Mouse (Mus musculus): Measurements from ENCODE around the gene Plbd2.

The Plbd2 gene

DNA sequence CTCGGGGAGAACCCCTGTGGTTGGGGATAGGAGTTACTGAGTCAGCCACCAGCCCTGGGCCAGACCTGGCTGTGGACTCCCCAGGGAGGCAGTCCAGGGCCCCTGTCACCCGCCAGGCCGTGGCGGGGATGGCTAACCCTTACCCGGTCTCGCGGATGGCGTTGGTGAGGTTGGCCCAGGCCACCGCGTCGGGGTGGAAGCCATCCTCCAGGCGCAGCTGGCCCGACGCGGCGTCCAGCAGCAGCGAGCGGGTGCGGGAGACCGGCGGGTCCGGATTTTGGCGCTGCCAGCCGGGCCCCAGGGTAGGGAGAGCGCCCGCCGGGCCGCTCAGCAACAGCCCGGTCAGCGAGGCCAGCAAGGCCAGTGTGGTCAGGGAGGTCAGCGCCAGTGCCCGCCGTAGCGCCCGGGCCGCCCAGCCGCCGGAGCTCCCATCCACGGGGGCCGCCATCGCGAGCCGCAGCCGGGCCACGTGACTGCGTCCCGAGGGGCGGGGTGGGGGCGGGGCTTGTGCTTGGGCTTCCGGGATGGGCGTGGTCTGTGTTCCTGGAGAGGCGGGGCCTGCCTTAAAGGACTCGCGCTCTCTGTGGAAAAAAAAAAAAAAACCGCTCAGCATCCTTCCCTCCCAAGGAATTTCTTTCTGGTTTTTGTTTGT, at the start of gene Plbd2:
Plbd2 (minus strand) TSS at position 482 of the 652 bp plus-strand sequence.
- DNase-seq: peak; percentile 95

DNA sequence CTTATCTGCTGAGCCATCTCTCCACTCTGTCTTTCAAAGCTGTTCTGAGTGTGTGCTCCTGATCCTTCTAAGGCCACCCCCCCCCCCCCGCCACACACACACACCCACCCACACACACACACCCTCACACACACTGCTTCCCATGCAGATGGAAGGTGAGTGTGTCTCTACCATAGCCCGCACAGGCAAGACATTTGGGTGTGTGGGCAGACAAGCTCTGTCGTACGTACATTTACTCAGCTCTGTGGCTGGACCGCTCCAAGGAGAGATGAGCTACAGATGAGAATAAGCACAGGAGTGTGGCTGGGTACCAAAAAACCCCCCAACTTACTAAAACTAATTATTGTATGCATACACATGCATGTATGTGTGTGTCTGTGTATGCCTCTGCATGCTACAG, 47.2 kb upstream of the Plbd2 start:
- no peak for DNase-seq

DNA sequence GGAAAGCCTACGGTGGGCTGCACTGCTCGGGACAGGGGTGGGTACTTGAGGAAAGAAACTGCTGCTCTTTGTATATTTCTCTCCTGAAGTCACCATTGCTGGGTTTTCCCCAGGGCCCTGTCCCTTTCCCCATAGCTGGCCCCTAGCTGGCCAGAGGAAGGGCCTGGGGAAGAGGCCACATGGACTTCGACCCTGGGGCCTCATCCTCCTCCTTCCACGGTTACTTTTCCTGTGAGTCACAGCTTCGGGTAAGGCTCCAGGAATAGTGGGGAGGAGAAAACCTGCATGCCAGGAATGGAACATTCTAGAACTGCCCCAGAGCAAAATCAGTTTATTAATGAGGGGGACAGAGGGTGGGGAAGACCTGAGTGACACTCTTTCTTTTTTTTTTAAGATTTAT, 46.7 kb upstream of the Plbd2 start:
- peak; percentile 47 for DNase-seq

DNA sequence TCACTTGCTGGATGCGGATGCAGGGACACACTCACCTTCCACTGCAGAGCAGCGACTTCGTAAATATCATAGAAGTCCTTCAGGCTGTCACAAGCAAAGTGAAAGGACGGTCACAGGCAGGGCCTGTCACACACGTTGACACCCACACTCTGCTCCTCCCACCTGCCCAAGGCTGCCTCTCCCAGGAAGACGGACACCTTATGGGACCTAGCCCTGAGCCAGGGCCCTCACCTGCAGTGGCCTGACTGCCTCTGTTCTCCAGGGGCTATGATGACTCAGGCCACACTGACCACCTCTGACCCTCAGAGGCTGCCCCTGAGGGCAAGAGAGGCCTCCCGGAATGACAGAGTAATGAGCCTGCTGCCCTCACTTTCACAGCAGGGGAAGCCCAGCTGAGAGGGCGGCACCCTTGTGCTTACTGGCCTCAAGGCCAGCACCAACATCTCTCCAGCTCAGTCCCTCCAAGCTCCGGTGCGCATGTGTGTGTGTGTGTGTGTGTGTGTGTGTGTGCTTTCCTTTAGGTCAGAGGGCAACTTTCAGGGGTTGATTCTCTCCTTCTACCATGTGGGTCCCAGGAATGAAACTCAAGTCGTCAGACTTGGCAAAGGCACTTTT, 44.9 kb upstream of the Plbd2 start:
- DNase-seq: no peak

DNA sequence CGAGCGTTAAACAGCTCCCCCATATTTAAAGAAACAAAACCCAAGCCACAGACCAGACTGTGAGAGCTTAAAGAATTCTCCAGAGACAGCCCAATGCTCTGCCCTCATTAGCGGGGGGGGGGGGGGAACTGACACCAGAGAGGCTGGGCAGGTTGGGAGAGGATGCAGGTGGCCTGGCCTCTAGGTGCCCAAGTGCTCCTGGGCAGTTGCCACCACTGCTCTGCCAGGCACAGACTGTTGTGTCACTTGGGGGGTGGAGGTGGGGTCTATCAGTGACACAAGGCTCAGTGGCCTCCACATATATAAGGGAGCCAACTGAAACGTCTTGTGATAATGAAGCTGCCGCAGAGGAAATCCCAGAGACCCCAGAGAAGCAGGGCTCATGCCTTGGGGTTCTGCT, 33.2 kb upstream of the Plbd2 start:
- DNase-seq: no peak

DNA sequence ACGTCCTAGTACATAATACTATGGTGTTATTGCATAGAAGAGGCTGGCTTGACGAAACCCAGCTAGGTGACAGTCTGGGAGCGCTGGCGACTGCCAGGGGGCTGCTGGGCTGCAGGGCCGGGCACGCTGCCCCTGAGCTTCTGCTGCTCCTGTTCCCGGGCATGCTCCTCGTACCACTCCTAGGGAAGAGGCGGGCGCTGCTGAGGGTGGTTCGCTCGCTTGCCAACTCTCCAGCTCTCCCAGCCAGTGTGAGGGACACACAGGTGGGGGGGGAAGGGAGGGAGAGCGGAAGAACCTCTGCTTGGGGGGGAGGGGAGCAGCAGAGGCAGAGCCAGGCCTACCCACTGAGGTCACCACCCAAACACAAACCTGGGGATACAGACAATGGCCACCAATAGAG, 32.6 kb upstream of the Plbd2 start:
- DNase-seq: no peak

DNA sequence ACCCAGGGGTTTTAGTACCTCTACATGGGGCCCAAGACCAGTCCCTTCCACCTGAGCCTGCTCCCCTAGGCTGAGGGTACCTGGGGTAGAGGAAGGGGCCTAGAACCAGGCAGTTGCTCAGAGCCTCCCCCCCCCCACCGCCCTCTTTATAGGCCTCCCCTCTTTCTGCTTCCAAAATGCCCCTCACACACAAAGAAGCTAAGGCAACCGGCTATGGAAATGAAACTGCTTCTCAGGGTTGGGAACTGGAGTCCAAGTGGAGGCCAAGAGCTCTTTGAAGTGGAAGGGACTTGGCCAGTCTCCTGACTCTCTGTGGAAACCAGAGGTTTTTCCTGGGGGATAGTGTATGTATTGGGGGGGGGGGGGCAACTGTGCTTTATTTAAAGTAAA, 31.3 kb upstream of the Plbd2 start:
- DNase-seq: no peak

DNA sequence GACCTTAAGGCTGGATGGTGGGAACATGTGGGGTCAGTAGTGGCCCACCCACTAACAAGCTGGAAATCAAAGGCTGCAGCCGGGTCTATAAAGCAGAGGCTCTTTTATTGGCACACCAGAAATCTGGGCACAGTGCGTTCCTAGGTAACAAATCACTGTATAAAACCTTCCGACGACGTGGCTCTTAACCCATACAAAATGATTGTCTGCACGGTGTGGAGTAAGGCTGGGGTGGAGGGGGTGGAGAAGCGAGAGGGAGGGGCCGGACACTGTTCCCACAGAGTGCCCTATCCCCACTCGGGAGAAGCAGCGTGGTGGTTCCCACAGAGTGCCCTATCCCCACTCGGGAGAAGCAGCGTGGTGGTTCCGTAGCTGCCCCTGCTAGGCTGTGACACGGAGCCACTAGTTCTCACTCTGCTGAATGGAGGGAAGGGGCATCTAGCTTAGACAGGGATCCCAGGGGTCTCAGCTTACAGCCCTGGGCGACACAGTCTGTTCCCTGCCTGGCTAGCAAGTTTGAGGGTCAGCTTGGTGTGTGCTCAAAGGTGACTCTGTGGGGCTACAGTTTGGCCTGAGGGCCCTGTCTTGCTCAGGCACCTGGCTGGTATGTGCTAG, 30.8 kb upstream of the Plbd2 start:
- DNase-seq: no peak

DNA sequence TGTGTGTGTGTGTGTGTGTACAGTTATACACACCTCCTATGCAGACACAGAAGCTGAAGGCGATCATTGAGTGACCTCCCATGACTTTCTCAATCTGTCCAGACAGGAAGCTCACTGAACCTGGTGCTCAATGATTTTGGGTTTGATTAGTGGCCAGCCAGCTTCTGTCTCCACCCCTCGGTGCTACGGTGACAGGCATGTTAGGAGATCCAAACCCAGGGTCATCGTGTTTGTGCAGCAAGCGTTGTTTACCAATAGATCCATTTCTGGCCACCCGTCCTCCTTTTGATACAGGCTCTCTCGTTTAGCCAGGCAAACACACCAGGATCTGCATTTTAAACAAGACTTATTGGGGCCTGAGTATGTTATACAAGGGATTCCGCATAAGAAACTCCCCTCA, 28.2 kb upstream of the Plbd2 start:
- DNase-seq: no peak

DNA sequence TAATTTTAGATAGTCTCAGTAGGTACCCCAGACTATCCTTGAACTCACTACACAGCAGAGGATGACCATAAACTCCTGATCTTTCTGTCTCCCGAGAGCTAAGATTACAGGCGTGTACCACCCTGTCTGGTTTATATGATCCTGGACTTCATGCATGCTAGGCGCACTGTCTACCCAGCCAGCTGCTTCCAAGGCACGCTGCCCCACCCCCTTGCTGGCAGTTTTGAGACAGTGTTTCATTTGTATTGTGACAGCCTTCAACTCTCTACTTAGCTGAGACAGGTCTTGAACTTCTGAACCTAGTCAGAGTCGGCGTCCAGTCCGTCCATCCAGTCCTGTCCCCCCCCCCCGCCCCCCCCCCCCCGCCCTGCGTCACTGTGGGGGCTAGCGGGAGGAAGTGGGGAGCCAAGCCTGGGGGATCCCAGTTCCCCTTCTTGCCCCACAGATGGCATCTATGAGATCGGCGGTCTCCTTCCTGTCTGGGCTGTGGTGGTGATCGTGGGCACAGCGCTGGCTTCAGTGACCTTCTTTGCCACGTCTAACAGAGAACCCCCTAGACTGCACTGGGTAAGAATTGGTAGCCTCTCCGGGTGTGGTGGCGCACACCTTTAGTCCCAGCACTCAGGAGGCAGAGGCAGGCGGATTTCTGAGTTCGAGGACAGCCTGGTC, 24.0 kb upstream of the Plbd2 start:
- DNase-seq: no peak

DNA sequence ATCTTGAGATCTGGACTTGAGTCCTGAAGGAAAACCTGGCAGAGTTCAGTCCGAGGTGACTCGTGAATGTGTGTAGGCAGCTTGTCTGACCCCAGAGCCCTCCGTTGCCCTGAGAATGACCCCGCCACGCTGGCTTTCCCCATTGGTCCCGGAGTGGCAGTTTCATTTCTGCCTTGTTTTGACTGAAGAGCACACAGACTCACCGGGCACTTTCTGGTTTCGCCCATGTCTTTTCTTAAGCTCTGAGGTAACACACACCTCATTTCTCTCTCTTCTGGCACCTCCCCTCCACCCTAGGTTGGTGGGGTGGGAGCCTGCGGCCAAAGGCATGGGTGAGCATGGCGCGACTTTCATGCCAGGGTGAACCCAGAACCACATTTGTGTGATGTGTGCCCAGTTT, 22.9 kb upstream of the Plbd2 start:
- no peak for DNase-seq

DNA sequence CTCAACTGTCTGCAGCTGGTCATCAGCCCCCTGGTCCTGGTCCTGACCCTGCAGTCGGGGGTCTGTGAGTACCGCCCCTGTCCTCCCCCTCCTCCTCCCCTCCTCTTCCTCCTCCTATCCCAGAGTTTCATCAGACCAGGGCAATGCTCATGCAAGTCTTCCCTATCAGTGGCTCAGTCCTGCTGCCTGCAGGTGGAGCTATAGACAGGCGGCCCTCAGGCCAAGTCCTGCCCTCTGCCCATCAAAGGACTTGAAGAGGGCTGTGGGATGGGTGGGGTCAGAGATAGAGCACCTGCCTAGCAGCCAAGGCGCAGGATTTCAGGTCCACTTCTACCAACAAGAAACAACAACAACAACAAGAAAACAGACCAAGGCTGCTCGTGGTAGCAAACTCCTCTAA, 22.3 kb upstream of the Plbd2 start:
- no peak for DNase-seq

DNA sequence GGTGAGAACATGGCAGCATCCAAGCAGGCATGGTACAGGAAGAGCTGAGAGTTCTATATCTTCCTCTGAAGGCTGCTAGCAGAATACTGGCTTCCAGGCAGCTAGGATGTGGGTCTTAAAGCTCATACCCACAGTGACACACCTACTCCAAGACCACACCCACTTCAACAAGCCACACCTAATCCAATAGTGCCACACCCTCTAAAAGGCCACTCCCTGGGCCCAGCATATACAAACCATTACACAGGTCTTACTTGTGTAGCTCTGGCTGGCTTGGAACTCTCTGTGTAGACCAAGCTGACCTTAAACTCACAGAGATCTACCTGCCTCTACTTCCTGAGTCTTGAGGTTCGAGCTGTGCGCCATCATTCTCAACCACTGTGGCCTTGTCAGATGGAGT, 21.3 kb upstream of the Plbd2 start:
- DNase-seq: no peak

DNA sequence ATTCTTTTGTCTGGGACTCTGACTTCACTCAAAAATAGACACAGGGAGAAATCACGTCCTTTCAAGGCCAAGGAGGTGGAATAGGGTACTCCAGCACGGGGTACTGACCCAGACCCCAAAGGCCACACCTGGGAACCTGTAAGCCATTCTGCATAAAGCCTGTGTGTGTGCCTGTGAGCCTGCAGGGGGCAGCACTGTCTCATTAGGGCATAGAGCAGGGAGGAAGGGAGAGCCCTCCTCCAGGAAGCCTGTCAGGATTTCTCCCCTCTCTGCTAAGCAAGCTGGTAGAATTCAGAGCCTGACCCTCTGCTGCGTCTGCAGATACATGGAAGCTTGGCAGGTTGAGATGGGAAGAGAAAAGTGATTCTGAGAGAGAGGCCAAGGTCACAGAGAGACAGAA, 19.2 kb upstream of the Plbd2 start:
- peak; percentile 61 for DNase-seq

DNA sequence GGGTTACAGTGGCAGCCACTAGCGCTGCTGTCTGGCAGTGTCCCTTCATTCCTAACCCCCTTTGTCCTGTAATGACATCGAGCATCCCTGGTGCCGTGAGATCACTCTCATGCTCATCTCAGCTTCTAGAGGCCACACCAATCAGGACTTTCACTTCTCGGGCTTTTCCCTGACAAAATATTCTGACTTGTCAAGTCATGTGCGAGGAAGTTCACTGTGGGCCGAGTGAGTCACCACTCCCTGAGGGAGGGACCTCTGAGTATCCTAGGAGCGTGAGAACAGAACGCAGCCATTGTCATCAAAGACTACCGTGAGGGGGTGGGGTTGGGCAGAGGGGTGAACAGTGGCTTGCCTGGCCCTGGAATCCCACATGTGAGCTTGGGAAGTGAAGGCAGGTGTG, 14.1 kb upstream of the Plbd2 start:
- no peak for DNase-seq

DNA sequence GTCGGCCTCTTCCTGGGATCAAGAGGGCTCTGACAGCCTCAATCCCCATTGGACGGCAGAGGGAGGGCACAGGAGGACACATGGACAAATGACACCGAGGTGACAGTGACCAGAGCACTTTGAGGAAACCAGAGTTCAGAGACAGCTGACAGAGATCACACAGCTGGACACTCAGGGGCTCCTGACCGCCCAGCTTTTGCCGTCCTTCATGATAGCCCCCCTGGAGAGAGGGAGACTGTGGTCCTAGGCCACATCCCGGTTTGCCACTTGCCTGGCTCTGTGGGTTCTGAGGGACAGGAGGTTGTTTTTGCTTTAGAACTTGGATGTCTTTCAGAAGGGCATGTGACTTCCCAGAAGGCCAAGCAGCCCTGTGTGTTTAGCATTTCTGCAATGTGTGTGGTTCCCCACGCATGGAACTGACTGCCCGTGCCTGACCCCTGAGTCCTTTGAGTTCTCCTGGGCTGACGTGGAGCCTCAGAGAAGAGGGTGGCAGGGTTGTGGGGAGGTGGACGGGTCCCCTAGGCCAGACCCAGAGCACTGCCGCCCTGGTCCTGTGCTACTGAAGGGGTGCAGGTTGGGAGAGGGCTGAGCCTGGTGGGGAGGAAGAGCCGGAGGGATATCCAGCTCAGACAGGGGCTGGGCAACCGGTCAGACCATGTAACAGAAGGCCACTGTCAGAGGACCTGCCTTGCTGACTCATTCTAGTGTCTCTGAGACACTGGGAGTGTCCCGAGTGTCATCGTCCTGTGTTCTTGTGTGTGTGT, 13.0 kb upstream of the Plbd2 start:
- peak; percentile 55 for DNase-seq

DNA sequence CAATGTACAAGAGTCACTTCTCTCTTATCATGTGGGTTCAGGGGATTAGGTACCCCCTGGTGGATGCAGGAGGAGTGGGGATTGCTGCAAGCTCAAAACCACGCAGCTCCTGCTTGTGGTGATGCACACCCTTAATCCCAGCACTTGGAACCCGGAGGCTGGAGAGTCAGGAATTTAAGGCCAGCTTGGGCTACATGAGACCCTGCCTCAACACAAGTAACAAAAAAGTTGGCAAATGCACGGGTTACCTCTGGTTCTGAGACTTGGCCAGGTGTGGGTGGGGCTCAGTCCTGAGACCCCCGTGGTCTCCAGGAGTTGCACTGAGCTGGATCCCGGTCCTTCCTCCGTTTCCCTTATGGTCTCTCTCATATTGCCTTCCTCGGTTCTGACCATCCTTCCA, 12.0 kb upstream of the Plbd2 start:
- no peak for DNase-seq

DNA sequence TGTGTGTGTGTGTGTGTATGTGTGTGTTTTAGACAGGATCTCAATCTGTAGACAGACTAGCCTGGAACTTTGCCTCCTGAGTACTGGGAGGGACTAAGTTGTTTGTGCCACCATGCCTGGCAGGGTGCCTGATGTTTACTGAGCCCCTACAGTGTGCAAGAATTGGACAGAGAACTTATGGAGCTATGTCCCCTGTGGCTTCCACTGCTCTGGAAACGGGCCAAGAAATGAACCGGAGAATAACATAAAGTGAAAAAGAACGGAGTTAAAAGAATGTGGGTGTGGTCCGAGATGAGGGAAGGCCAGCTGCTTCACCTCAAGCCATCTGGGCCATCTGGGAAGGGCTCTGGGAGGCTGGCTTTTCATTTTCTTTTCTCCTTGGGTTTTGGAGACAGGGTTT, 11.3 kb upstream of the Plbd2 start:
- DNase-seq: peak; percentile 82

DNA sequence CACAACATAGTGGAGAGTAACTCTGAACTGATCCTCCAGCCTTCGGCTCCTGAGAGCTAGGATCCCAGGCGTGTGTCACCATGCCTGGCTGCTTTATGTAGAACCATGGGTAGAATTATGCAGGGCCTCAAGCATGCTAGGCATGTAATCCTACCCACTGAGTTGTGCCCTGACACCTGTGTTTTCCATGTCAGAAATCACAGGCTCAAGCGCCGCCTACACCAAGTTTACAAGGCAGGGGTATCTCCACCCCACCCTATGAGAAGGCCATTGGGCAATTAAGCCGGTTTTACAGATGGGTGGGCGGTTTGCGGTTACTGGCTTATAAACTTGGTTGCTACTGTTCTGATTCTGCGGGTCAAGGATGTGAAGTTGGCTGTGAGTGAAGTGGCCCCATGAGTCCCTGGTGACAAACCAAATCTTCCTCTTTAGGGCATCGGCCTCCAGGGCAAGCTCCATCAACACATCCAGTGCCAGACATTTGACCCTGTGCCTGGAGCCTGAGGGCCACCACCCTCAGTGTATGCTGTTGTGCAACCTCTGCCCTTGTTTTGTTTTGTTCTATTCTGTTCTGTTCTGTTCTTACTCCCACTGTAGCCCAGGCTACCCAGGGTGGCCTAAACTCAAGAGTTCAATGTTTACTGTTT, 10.7 kb upstream of the Plbd2 start:
- no peak for DNase-seq

DNA sequence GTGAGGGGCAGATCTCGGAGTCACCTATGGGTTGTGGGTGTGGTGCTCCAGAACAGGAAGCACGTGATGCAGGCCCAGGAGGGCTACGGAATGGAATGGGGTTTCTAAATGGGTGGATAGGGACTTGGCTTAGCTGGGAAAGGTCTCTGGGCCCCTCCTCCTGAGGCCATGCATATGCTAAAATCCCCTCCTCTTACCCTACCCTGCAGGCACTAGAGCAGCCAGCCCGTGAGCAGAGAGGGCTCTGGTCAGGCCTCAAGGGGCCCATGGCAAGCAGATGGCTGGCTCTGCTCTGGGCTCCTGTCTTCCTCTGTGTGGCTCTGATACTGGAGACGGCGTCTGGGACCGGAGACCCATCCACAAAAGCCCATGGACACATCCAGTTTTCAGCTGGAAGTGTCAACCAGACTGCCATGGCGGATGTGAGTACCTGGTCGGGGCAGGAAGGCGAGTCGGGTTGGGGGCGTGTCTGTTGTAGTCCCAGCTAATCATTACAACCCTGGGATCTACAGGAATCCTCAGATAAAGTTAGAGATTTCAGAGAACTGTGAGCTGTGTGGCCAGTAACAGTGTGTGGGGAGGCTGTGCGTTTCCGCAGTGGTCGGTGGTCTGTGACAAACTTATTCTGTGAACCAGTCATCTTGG, 9.6 kb upstream of the Plbd2 start:
- no peak for DNase-seq

DNA sequence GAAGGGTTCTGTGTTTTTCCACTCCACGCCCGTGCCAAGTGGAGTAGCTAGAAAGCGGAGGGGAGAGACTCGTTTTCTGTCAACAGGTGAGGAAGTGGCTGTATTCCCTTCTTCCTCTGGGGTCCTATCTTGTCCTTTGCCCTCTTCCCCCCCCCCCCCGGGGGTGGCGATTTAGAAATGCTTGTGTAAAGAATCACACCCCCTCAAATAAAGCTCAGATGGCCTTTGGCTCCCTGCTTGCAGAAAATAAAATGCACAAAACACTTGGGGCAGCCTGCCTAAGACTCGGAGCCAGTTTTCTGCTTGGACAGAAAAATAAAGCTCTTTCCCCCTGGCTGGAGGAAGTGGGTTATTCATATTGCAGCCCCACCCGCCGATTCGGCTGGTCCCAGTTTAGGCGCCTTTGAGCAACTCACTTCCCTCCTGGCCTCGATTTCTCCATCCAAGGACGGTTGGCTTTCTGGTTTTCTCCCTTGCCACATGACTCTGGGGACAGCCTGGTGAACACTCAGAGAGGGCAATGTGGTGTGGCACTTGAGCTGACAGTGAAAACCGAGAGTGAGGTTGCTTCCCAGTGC, 8.3 kb upstream of the Plbd2 start:
- peak; percentile 52 for DNase-seq

Data from kidney, postnatal 10 days (tissue).